Mouse (Mus musculus) gonadal fat pad, adult 2 months (tissue): ENCODE data around the gene Gm7247. TPM values are rescaled to one million over a fixed set of nuclear protein-coding genes. Genes with fewer than 3 reads are reported as not detected.
"Not testable (repeated sequence)": the region's sequence is repeated elsewhere in the genome, so short reads cannot be mapped to it uniquely, and the experiment has no call there.

Experiments
- DNase-seq: peaks from one replicate; pipeline ENCODE4 v3.0.0-alpha.2; 2012; ENCODE audit warnings: low read depth
- polyA plus RNA-seq: library from polyadenylated mRNA; depleted of rRNA; stranded (reverse); fragments of >200 nt; gene quantifications from 2 replicates; pipeline ENCODE4 v1.2.3, GENCODE M21; 2012; rRNA removed

Gm7247 gene
- polyA plus RNA-seq: not detected in 2 replicates

DNA sequence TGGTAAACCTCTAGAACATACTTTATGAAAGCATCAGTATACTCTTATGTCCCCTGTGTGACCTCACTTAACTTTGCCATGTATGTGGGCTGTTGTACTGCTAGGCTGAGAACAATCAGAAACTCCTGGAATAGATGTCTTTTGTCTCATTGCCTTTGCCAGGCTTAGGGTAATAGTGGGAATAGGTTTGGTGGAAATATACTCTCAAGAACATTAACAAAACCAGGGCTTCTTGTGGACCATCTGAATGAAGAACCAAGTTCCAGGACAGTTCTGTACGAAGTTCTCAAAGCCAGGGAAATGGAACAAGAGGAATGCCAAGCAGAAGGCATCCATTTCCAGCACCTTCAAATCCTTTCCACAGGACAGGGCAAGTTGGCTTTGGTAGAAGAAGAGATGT lies at the start of gene Gm7247:
Gene Gm7247, plus strand, starts transcription at position 301 of the 400 bp plus-strand sequence.
- no peak for DNase-seq

DNA sequence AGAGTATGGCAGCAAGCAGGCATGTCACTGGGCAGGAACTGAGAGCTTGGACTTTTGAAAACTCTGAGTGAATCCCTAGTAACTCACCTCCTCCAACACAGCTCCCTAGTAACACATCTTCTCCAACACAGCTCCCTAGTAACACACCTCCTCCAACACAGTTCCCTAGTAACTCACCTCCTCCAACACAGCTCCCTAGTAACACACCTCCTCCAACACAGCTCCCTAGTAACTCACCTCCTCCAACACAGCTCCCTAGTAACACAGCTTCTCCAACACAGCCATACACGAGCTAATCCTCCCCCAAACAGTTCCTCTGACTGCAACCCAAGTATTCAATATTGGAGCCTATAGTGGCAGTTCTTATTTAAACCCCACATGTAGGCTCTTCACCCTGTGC lies 37.6 kb upstream of the Gm7247 start:
- no peak for DNase-seq

DNA sequence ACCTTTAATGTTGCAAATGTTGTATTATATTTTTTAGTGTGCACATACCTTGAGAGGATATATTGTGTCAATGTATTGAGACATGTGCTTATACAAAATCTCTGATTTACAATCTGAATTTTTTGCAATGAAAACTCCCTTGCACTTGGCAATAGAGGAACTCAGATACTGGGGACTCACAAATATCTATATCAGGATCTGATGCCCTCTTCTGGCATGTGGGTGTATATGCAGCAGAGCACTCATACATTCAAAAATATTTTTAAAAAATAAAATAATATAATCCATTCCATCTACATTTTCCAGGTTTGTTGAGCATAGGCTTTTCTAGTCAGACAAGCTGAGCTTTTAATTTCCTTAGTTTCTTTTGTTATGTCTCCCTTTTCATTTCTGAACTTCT lies 15.5 kb upstream of the Gm7247 start:
- DNase-seq: no peak

DNA sequence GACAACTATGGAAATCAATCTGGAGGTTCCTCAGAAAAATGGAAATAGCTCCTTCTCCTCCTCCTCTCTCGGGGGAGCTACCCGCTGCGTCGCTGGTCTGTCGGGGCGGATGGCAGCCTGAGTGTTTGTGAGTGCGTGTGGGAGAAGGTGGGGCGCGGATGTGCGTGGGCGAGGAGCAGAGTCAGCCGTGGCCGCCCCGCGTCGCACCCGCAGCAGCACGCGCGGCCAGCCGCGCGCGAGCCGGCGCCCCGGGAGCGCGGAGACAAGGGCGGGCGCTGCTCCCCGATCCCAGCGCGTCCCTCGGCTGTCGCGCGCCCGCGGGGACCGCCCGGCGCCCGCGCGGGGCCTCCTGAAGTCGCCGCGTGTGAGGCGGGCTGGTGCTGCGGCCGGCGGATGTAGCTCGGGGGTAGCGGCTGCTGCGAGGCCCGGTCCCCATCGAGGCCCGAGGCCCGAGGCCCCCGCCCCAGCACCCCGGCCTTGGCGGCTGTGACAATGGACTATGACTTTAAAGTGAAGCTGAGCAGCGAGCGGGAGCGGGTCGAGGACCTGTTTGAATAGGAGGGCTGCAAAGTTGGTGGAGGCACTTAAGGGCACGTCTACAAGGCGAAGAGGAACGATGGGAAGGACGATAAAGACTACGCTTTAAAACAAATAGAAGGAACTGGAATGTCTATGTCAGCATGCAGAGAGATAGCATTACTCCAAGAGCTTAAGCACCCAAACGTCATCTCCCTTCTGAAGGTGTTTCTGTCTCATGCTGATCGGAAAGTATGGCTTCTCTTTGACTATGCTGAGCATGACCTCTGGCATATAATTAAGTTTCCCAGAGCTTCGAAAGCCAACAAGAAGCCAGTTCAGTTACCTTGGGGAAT lies 3.2 kb upstream of the Gm7247 start:
- DNase-seq: no peak

DNA sequence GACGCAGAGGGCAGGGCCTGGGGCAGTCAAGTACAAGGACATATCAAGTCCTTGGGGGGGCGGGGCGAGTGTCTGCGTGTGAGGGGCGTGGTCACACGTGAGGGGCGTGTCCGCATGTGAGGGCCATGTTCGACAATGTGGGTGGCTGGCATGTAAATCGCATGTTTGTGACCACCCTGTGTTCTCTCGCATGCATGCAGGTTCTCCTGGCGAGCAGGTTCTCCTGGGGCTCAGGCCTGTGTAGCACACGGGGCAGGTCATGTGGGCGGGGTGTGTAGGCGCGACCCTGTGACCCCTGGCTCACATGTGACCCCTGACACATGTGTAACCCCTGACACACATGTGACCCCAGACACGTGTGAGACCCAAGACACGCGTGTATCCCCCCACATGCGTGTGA lies 21.2 kb downstream of the Gm7247 start:
- no peak for DNase-seq

DNA sequence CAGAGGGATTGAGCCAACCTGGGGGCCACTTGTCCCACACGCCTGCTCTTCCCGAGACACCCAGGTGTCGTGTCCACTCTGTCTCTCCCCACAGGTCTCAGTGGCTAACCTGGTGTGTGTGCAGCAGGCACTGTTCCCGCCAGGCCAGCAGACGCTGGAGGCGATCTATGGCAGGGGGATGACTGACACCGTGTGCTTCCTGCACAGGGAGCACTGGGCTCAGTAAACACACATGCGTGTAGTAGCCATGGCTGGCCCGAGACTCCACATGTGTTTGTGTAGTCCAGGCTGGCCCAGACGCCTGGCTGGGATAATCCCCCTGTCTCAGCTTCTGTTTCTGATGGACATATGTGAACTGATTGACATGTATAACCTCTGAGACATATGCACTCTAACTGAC lies 22.8 kb downstream of the Gm7247 start:
- DNase-seq: no peak

DNA sequence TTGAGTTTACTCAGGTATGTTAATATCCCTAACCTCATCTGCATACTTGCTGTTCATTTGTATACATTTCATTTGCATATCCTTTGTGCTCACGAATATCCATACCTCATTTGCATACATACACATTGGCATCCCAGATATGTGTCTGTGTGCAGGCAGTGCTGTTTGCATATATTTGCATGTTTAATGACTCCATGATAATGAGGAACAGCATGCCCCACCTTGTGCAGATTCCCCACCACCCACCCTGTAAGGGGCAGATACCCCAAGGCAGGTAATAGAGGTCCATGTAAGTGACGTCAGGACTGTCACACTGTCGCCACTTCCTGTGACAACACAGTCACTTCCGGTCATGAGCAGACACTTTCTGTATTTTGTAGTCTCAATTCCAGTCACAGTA lies 24.2 kb downstream of the Gm7247 start:
- DNase-seq: no peak

DNA sequence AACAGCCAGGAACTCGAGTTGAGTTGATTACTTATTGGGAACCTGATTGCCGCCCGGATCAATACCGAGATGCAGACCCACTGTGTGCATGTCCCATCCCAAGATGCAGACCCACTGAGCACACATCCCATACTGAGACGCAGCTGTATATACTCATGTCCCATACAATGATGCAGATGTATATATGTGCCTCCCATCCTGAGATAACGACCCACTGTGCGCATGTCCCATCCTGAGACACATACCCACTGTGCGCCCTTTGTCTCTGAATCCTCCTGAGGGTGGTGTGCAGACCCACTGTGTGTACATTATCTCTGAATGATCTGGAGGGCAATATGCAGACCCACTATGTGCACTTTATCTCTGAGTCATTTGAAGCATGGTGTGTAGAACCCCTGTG lies 26.2 kb downstream of the Gm7247 start:
- DNase-seq: no peak

DNA sequence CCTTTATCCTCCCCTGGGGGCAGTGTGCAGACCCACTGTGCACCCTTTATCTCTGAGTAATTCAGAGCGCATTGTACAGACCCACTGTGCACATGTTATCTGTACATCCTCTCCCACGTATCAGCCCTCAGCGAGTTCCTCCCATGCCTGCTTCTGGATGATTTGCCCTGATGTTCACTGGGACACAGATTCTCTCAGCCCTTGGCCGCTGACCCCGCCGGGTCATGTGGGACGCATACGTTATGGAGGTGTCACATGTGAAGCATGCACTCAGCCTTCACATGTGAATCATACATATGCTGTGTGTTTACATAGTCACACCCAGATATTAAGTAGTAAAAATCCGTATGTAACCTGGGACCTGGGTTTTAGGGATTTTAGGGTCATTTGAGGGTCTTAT lies 26.7 kb downstream of the Gm7247 start:
- no peak for DNase-seq

DNA sequence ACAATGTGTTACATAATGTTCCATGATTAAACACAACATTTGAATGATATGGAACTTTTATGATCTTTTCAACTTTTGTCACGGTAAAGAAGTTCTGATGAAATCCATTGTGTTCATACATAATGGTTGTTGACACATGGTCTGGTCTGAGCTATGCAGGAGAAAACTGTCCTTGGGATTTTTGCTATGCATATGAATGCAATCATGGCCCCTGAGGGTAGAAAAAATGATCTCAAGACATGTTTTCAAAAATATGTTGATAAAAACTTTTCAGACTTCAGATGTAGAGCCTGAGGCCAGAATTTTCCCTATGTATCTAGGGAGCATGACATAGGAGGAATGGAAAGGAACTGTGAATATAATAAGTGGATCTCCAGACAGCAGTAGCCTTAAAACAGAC lies 49.0 kb downstream of the Gm7247 start, which contains the start of gene Vmn2r88:
Gene Vmn2r88, plus strand, starts transcription at position 301 of the 400 bp plus-strand sequence.
- DNase-seq: no peak

DNA sequence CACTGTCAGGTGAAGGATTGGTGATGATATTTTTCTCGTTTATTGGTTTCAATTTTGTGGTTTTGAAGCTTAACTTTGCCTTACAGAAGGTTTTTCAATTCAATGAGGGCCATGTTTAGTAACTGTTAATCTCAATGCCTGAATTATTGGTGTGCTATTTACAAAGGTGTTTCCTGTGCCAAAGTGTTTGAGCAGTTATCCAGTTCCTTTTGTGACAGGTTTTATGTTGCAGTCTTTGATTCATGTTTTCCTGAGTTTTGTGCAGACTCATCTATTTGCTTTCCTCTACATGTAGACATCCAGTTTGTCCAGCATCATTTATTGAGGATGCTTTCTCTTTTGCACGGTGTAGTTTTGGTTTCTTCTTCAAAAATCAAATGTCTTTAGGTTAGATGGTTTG lies 62.3 kb downstream of the Gm7247 start:
- DNase-seq: no peak

DNA sequence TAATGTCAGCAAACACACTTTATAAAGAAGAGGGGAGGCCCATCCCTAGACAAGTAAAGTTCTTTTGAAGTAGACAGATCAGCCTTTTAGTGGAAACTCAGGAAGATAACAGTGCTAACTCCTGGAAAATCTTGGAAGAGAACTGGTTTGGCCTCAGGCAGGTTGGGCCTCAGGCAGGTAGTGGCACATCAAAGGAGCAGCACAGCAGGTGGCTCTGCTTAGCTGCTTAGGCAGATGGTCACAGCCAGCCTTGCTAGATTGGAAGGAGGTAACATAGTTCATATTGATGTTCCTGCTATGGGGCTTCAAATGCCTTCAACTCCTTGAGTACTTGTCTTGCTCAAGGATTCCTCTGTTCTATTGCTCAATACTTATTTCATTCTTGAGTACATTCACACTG lies 68.6 kb downstream of the Gm7247 start:
- DNase-seq: not testable (repeated sequence)

DNA sequence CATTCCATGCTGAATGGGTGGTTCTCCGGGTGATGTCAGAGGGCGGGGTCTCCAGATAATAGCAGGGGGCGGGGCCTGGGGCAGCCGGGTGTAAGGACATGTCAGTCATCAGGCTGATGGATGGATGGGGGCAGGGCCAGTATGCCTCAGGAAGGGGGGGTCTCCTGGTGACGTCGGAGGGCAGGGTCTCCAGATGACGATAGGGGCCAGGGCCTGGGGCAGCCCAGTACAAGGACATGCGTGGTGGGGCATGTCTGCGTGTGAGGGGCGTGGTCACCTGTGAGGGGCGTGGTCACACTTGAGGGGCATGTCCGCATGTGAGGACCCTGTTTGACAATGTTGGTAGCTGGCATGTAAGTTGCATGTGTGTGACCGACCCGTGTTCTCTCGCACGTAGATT lies 73.0 kb downstream of the Gm7247 start:
- no peak for DNase-seq

DNA sequence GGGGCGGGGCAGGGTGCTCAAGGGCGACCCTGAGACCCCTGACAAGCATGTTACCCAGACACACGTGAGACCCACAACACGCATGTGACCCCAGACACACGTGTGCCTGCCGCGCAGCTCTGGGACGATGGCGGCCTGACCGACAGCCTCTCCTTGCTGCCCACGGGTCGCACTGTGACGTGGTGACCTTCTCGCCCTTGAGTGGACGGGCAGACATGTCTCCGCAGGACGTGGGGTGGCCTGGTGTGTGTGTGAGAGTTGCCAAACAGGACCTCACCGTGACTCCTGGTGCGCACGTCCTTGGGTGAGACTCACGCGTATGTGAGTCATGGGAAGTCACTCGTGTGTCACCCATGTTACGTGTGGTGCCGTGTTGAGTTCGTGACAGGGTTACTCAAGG lies 73.5 kb downstream of the Gm7247 start:
- DNase-seq: no peak

DNA sequence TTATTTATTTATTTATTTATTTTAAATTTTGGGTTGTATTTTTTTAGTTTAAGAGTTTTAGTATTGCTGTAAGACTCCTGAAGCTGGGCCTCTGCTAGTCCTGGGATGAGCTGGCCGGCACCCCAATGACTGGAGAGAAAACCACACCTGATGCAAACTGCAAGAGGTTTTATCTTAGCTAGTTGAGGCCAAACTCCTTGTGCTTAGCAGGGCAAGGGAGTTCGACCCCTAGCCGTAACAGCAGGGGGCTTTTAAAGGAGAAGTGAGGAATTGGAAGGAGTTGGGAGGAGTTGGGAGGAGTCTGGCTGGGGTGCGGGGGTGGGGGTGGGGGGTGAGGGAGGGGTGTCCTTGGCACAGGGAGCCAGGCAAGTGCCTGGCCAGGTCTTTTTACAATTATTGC lies 77.4 kb downstream of the Gm7247 start:
- DNase-seq: no peak

DNA sequence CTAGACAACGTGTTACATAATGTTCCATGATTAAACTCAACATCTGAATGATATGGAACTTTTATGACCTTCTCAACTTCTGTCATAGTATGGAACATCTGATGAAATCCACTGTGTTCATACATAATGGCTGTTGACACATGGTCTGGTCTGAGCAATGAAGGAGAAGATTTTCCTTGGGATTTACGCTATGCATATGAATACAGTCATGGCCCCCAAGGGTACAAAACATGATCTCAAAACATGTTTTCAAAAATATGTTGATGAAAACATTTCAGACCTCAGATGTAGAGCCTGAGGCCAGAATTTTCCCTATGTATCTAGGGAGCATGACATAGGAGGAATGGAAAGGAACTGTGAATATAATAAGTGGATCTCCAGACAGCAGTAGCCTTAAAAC lies 90.0 kb downstream of the Gm7247 start, which contains the start of gene Vmn2r89:
Gene Vmn2r89, plus strand, starts transcription at position 301 of the 400 bp plus-strand sequence.
- DNase-seq: not testable (repeated sequence)

DNA sequence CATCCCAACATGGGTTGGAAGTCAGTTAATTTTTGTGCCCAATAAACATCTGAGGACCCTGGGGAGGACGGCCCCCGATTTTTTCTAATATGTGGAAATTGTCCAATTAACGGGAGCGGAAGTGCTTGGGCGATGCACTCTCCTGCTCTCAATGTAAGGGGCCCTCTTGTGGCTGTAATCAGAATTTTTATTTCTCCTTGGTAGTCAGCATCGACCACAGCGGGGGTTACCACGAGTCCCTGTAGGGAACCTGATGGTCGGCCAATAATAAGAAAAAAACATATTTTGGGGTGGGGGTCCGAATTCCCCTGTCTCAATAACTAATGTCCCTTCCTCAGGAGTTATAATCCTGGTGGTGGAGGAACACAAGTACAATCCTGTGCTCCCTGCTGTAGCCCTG lies 118.7 kb downstream of the Gm7247 start:
- not testable (repeated sequence) for DNase-seq

DNA sequence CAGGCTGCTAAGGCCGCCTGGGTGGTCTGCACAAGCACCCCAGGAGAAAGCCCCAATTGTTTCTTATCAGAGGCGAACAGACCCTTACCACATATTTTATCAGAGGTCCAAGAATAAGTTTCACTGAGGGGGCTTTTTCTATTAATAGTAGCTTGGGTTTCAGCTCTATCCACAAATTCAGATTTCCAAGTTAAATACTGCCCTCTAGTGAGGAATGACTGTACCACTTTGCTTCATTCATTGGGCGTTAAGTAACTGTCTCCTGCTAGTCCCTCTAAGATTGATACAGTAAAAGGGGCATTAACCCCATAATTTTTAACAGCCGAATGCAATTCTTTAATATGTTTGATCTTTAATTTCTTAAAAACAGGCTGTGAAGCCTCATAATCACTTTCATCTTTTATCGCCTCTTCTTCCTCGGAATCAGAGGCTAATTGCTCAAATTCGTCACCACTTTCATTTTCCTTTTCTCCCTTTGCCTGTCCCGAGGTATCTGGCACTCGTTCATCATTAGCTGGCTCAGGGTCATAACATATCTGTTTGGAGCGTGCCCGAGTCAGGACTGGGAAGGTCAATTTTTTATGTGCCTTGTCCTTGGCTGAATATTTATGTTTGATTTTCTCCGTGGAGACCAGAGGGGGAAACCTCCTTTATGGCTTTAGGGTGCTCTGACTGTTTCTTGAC lies 119.9 kb downstream of the Gm7247 start:
- DNase-seq: not testable (repeated sequence)

DNA sequence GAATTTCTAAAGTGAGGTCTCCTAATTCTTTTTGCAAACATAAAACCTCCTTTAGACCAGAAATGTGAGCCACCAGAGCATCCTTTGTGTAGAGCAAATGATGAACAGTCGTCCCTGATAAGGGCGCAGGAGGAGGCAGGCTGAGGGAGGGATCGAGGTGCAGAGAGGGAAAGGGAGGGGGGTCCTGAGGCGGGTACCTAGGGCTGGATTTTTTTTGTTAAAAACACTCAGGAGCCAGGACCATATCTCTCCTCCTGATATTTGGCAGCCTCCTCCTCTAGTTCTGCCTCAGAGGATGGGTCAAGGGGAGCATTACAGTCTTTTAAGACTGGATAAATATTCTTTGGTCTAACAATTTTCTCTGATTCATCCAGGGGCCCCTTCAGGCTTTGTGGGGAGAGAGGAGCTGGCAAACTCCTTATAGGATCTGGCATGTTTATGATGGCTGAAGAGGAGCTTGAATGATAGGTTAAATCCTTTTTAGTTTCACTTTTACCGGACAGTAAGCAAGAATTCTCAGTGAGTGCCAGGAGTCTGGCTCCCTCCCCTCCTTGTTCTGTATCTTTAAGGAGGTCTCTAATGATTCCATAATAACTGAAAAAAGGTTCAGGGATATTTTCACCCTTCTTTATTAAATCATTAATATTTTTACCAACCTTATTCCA lies 120.6 kb downstream of the Gm7247 start:
- DNase-seq: no peak

DNA sequence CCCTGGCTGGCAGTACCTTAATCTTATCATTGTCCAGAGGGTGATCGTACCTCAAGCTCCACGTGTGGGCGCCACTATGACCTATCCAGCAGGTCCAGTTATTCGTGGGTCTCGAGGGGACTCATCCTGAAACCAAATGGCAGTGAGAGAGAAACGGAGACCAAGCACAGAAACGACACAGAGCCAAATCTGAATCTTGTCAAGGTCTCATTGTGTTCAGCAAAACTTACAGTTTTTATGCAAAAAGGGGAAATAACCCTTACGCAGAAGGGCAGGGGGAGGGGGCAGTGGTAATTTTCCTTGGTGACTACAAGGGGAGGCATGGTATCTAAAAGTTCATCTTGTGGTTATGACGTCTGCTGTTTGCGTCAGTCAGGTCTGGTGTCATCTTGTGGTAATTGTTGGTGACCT lies 121.4 kb downstream of the Gm7247 start:
- not testable (repeated sequence) for DNase-seq

DNA sequence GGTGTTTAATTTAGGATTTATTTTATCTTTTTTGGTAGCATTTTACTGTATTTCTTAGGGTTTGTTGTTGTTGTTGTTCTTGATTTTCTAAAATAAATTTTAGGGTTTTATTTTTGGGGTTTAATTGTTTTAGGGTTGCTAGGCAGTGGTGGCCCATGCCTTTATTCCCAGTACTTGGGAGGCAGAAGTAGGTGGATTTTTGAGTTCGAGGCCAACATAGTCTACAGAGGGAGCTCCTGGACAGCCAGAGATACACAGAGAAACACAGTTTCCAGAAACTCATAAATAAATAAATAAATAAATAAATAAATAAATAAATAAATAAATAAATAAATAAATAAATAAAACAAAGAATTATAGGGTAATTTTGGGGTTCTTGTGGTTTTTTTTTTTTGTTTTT lies 122.1 kb downstream of the Gm7247 start:
- DNase-seq: no peak

DNA sequence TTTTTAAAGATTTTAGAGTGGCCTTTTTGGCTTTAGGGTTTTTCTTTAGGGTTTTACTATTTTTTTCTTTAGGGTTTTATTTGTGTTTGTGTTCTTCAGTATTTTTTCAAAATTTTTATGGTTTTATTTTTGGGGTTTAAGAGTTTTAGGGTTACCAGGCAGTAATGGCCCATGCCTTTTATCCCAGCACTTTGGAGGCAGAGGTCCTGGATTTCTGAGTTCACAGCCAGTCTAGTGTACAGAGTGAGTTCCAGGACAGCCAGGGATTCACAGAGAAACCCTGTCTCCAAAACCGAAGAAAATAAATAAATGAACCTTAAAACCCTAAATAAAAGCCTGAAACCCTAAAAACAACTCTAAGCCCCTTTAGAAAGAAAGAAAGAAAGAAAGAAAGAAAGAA lies 124.6 kb downstream of the Gm7247 start:
- DNase-seq: no peak
